Mouse (Mus musculus) heart, embryonic 15.5 days (tissue): ENCODE results near the gene Mrpl48. TPM values are rescaled to one million over a fixed set of nuclear protein-coding genes. Genes with fewer than 3 reads are reported as not detected.
"Not testable (repeated sequence)": the region's sequence is repeated elsewhere in the genome, so short reads cannot be mapped to it uniquely, and the experiment has no call there.

Source experiments
- ATAC-seq: fragments of 200-750 bp; cut with Nextera tagmentation; replicated peaks from 2 replicates; pipeline ENCODE4 v1.8.0; 2017; ENCODE audit warnings: low read depth, moderate TSS enrichment; ENCODE audit not compliant: insufficient number of reproducible peaks, insufficient read depth, low FRiP score
- H3K27ac ChIP-seq: fragments of 300-500 bp; sonication (generic); 2 replicates; pipeline ENCODE4 v1.5.1; 2015; ENCODE audit warnings: mild to moderate bottlenecking, inconsistent platforms
- H3K27me3 ChIP-seq: fragments of 300-500 bp; sonication (generic); 2 replicates; pipeline ENCODE4 v1.6.1; 2015; ENCODE audit warnings: inconsistent platforms
- H3K36me3 ChIP-seq: fragments of 300-500 bp; sonication (generic); 2 replicates; pipeline ENCODE4 v1.6.1; 2015; ENCODE audit warnings: mild to moderate bottlenecking, inconsistent platforms
- H3K4me1 ChIP-seq: fragments of 300-500 bp; sonication (generic); replicated peaks from 2 replicates; pipeline ENCODE4 v1.6.1; 2015; ENCODE audit warnings: inconsistent platforms
- H3K4me2 ChIP-seq: fragments of 300-500 bp; sonication (generic); 2 replicates; pipeline ENCODE4 v1.6.1; 2015; ENCODE audit warnings: inconsistent platforms, mild to moderate bottlenecking, moderate library complexity
- H3K4me3 ChIP-seq: fragments of 300-500 bp; sonication (generic); 2 replicates; pipeline ENCODE4 v1.5.1; 2015; ENCODE audit warnings: mild to moderate bottlenecking, inconsistent platforms
- H3K9ac ChIP-seq: fragments of 300-500 bp; sonication (generic); 2 replicates; pipeline ENCODE4 v1.6.1; 2015; ENCODE audit warnings: mild to moderate bottlenecking, inconsistent platforms
- H3K9me3 ChIP-seq: fragments of 300-500 bp; sonication (generic); replicated peaks from 2 replicates; pipeline ENCODE4 v1.6.1; 2016; ENCODE audit warnings: inconsistent platforms
- WGBS: fragments of 180-500 bp; shearing (Covaris S2); methylation state at CpG from one replicate; pipeline ENCODE4 v1.1.7; 2015; ENCODE audit warnings: mixed read lengths; 5-methylcytosine and 5-hydroxymethylcytosine counted together
- polyA plus RNA-seq: library from polyadenylated mRNA; unstranded; fragments of >200 nt; fragmentation: Nextera tagmentation; extraction: Ambion mirVana; gene quantifications from 2 replicates; pipeline ENCODE4 v1.2.1, GENCODE M21; 2015

The Mrpl48 gene
- polyA plus RNA-seq, 1 experiment from 2014 or later: 89.3 TPM

DNA sequence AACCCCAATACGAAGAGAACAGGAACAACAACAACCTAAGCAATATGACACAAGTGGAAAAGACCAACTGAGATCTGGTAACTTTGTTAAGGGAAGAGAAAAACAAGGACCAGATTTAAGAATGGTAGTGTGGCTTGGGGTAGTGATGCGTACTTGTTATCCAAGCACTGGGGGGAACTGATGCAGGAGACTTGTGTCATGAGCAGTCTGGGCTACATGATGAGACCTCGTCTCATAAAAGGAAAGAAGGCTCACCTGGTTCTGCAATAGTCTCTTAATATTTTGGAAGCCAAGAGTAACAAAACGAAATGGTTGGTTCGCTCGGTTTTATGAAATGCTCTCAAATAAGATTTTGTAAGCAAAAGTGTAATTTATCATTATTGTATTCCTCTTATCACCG lies 25.9 kb downstream of the Mrpl48 start:
- 37% methylated on average over 7 of the region's 7 CpGs for WGBS
- peak overlapping the region; percentile 92; the same call in 1 of the 2 replicates for H3K27ac ChIP-seq

GRCm38 (mm10) chr7:100578794-100579193 lies 29.3 kb downstream of the Mrpl48 start:
- Histone ChIP-seq H3K4me1 (peaks cover 12% of the 10 kb centered on the region), H3K9me3 (no peaks in the 10 kb centered on the region), H3K4me2 (no peak overlapping the region), H3K9ac (no peak overlapping the region), H3K27ac (no peak overlapping the region; the same call in 1 of the 2 replicates), H3K4me3 (no peak overlapping the region), H3K27me3 (no peaks in the 10 kb centered on the region), H3K36me3 (peaks cover 3% of the 10 kb centered on the region; the same call in 1 of the 2 replicates)
- no peak for ATAC-seq
- 45% methylated on average over 2 of the region's 2 CpGs for WGBS

More for the DNA sequence above, 25.9 kb downstream of the Mrpl48 start:
- peak overlapping the region; percentile 79 for H3K4me2 ChIP-seq
- H3K4me1 ChIP-seq: peaks cover 12% of the 10 kb centered on the region
- ATAC-seq: no peak
- no peaks in the 10 kb centered on the region for H3K27me3 ChIP-seq
- H3K9me3 ChIP-seq: no peaks in the 10 kb centered on the region
- peak overlapping the region; percentile 66 for H3K4me3 ChIP-seq
- peaks cover 3% of the 10 kb centered on the region; the same call in 1 of the 2 replicates for H3K36me3 ChIP-seq
- H3K9ac ChIP-seq: peak overlapping the region; percentile 77

DNA sequence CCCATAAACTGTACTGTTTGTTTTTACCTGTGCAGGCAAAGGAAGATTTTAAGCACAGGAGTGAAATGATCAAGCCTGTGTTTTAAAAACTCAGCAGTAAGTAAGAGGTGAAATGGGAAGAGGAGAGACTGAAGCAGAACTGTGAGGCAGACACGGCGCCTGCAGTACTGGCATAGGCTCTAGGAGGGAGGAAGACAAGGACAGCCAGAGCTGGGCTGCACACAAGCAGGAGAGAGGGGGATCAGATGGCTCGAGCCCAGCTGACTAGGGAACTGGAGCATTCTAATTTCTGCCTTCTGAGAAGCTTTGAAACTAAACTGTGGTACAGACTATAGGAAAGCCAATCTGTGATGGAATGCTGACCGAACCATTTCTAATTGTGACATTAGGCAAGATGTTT lies 35.4 kb downstream of the Mrpl48 start:
- no peak overlapping the region for H3K9ac ChIP-seq
- H3K4me3 ChIP-seq: no peak overlapping the region
- H3K36me3 ChIP-seq: no peaks in the 10 kb centered on the region; the same call in 1 of the 2 replicates
- 77% methylated on average over 4 of the region's 4 CpGs for WGBS
- H3K27ac ChIP-seq: no peak overlapping the region
- H3K9me3 ChIP-seq: no peaks in the 10 kb centered on the region
- H3K4me2 ChIP-seq: no peak overlapping the region
- no peak for ATAC-seq
- H3K4me1 ChIP-seq: no peaks in the 10 kb centered on the region
- H3K27me3 ChIP-seq: no peaks in the 10 kb centered on the region

GRCm38 (mm10) chr7:100572061-100572460 lies 36.0 kb downstream of the Mrpl48 start:
- no peak overlapping the region for H3K4me3 ChIP-seq
- 74% methylated on average over 4 of the region's 4 CpGs for WGBS
- no peaks in the 10 kb centered on the region for H3K9me3 ChIP-seq
- H3K36me3 ChIP-seq: no peaks in the 10 kb centered on the region; the same call in 1 of the 2 replicates
- no peaks in the 10 kb centered on the region for H3K27me3 ChIP-seq
- no peak overlapping the region for H3K27ac ChIP-seq
- H3K4me2 ChIP-seq: no peak overlapping the region
- no peak overlapping the region for H3K9ac ChIP-seq
- no peak for ATAC-seq
- H3K4me1 ChIP-seq: no peaks in the 10 kb centered on the region

DNA sequence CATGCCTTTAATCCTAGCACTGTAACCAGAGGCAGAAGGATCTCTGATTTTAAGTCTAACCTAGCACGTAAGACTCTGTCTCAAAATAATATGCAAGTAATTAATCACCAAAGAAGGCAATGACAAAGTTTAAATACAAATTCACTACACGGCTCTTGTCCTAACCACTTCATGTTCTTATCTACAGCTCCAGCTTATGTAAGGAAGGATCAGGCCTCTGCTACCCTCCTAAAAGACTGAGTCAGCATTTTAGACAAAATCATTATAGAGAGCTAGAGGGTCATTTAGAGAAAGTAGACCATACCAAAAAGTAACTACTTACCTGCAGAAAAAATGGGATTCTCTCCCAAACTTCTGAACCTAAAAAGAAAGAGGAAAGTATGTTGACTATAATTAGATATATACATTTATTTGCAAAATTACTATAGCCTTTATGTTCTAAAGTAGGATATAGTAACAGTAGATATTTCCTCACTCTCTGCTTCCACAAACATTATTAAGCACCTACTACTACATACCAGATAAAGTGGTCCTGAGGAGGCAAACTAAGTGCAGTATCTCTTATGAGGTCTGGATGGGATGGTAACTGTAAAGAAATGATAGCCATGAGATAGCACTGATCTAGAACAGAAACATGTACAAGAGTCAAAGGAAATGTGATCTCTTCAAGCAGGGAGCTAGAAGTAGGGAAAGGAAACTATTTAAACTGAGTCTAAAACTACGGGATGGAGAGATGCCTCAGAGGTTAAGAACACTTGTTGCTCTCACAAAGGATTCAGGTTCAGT lies 37.0 kb downstream of the Mrpl48 start:
- no peaks in the 10 kb centered on the region for H3K9me3 ChIP-seq
- H3K4me2 ChIP-seq: no peak overlapping the region
- WGBS: 65% methylated on average over 3 of the region's 3 CpGs
- H3K27me3 ChIP-seq: no peaks in the 10 kb centered on the region
- H3K27ac ChIP-seq: no peak overlapping the region
- H3K4me3 ChIP-seq: no peak overlapping the region
- no peaks in the 10 kb centered on the region for H3K4me1 ChIP-seq
- no peak overlapping the region for H3K9ac ChIP-seq
- no peaks in the 10 kb centered on the region; the same call in 1 of the 2 replicates for H3K36me3 ChIP-seq
- ATAC-seq: no peak

- Histone ChIP-seq H3K4me3 (no peak overlapping the region), H3K27ac (no peak overlapping the region), H3K4me2 (no peak overlapping the region), H3K9me3 (no peaks in the 10 kb centered on the region), H3K36me3 (peaks cover 1% of the 10 kb centered on the region; the same call in 1 of the 2 replicates), H3K27me3 (no peaks in the 10 kb centered on the region), H3K9ac (no peak overlapping the region), H3K4me1 (no peaks in the 10 kb centered on the region)
- ATAC-seq: no peak
These were observed 38.2 kb downstream of the Mrpl48 start for GRCm38 (mm10) chr7:100569907-100570306.

DNA sequence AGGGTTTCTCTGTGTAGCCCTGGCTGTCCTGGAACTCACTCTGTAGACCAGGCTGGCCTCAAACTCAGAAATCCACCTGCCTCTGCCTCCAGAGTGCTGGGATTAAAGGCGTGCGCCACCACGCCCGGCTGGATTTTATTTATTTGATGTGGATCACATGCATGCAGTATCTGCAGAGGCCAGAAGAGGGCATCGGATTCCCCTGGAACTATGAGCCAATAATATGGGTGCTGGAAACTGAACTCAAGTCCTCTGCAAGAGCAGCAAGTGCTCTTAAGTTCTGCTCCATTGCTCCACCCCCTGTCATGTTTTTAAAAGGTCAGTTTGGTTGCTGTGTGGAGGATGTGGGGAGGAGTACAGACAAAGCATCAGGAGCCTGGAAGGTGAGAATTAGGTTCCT lies 40.9 kb downstream of the Mrpl48 start:
- WGBS: 80% methylated on average over 5 of the region's 5 CpGs
- H3K36me3 ChIP-seq, ATAC-seq, H3K9ac ChIP-seq, H3K27me3 ChIP-seq, H3K9me3 ChIP-seq, H3K4me1 ChIP-seq, H3K27ac ChIP-seq, H3K4me2 ChIP-seq, H3K4me3 ChIP-seq: not testable (repeated sequence)

- H3K4me2 ChIP-seq: no peak overlapping the region
- no peak overlapping the region for H3K9ac ChIP-seq
- no peaks in the 10 kb centered on the region for H3K27me3 ChIP-seq
- H3K9me3 ChIP-seq: no peaks in the 10 kb centered on the region
- 82% methylated on average over 11 of the region's 11 CpGs for WGBS
- peaks cover 4% of the 10 kb centered on the region; the same call in 1 of the 2 replicates for H3K4me1 ChIP-seq
- no peak overlapping the region for H3K4me3 ChIP-seq
- H3K27ac ChIP-seq: no peak overlapping the region
- peaks cover 7% of the 10 kb centered on the region; the same call in 1 of the 2 replicates for H3K36me3 ChIP-seq
- ATAC-seq: no peak
These were observed 46.1 kb downstream of the Mrpl48 start for GRCm38 (mm10) chr7:100561861-100562587.

- Histone ChIP-seq H3K4me2 (no peak overlapping the region), H3K9ac (no peak overlapping the region), H3K4me1 (peaks cover 16% of the 10 kb centered on the region), H3K36me3 (no peaks in the 10 kb centered on the region; the same call in 1 of the 2 replicates), H3K27me3 (no peaks in the 10 kb centered on the region), H3K4me3 (no peak overlapping the region), H3K9me3 (no peaks in the 10 kb centered on the region), H3K27ac (no peak overlapping the region)
- no peak for ATAC-seq
- 87% methylated on average over 4 of the region's 4 CpGs for WGBS
These were observed 48.8 kb downstream of the Mrpl48 start for GRCm38 (mm10) chr7:100559331-100559730.

DNA sequence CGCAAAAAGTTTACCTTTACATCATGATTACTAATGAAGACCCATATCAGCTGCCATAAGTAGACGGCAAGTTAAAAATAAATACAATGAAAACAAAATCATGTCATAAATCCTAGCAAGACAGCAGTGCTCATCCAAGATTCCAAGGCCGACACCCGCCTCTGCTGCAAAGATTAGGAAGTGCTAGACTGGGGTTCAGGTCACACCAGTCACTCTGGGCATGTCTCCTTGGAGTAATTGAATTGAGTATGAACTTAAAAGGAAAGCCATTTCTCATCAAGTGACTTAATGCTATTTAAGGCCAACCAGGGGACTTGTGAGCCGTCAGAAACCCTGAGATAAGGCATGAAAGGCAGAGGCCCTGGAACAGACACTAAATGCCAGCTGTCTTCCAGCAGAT lies 50.9 kb downstream of the Mrpl48 start:
- 53% methylated on average over 5 of the region's 5 CpGs for WGBS
- Histone ChIP-seq H3K27me3 (no peaks in the 10 kb centered on the region), H3K27ac (peak overlapping the region; percentile 45), H3K9me3 (no peaks in the 10 kb centered on the region), H3K36me3 (peaks cover 3% of the 10 kb centered on the region; the same call in 1 of the 2 replicates), H3K4me2 (no peak overlapping the region), H3K4me1 (peaks cover 17% of the 10 kb centered on the region), H3K9ac (no peak overlapping the region), H3K4me3 (no peak overlapping the region)
- ATAC-seq: no peak

GRCm38 (mm10) chr7:100555431-100555951 lies 52.6 kb downstream of the Mrpl48 start:
- peak overlapping the region; percentile 43 for H3K4me2 ChIP-seq
- peaks cover 3% of the 10 kb centered on the region; the same call in 1 of the 2 replicates for H3K36me3 ChIP-seq
- ATAC-seq: peak; percentile 88
- H3K9me3 ChIP-seq: no peaks in the 10 kb centered on the region
- no peak overlapping the region for H3K9ac ChIP-seq
- no peaks in the 10 kb centered on the region for H3K27me3 ChIP-seq
- 34% methylated on average over 13 of the region's 13 CpGs for WGBS
- H3K4me3 ChIP-seq: 0 out of 2 replicates have a peak overlapping the region, but pooled peaks have one; percentile 6
- H3K27ac ChIP-seq: peak overlapping the region; percentile 95
- peaks cover 21% of the 10 kb centered on the region for H3K4me1 ChIP-seq
